Mouse (Mus musculus): ENCODE results near the gene Noct. TPM values are rescaled to one million over a fixed set of nuclear protein-coding genes. Genes with fewer than 3 reads are reported as not detected.

The Noct gene
- polyA plus RNA-seq, 1 experiment from 2014 or later = 11.0 TPM

GRCm38 (mm10) chr3:51251057-51251456 lies 26.8 kb downstream of the Noct start:
- H3K9me3 ChIP-seq (replicated peaks; ENCODE audit: control insufficient read depth, low read length) = no peaks in the 10 kb centered on the region
- 89% methylated on average over 5 of the region's 5 CpGs for WGBS
- H3K4me1 ChIP-seq (ENCODE audit: control insufficient read depth, insufficient read depth, low read length) = no peaks in the 10 kb centered on the region
- DNase-seq (ENCODE audit: low spot score) = no peak
- H3K36me3 ChIP-seq (replicated peaks; ENCODE audit: control insufficient read depth, insufficient read depth, low read depth, low read length) = peaks cover 14% of the 10 kb centered on the region
- H3K27me3 ChIP-seq (ENCODE audit: control insufficient read depth, insufficient read depth, low read length) = no peaks in the 10 kb centered on the region
- H3K9ac ChIP-seq (replicated peaks; ENCODE audit: low read length) = no peak overlapping the region
- ATAC-seq (replicated peaks; ENCODE audit: insufficient number of reproducible peaks, low FRiP score, low TSS enrichment, low read depth) = no peak
- no peak overlapping the region for H3K4me2 ChIP-seq (ENCODE audit: low read depth, low read length)
- H3K4me3 ChIP-seq (ENCODE audit: low read depth, low read length) = no peak overlapping the region
- H3K27ac ChIP-seq (replicated peaks; ENCODE audit: low read depth, low read length) = no peak overlapping the region

- no peak for DNase-seq (ENCODE audit: low spot score)
- Histone ChIP-seq H3K27ac (replicated peaks; ENCODE audit: low read depth, low read length) (no peak overlapping the region), H3K9ac (replicated peaks; ENCODE audit: low read length) (no peak overlapping the region), H3K36me3 (replicated peaks; ENCODE audit: control insufficient read depth, insufficient read depth, low read depth, low read length) (peaks cover 24% of the 10 kb centered on the region), H3K27me3 (ENCODE audit: control insufficient read depth, insufficient read depth, low read length) (no peaks in the 10 kb centered on the region), H3K4me2 (ENCODE audit: low read depth, low read length) (no peak overlapping the region), H3K4me3 (ENCODE audit: low read depth, low read length) (no peak overlapping the region), H3K4me1 (ENCODE audit: control insufficient read depth, insufficient read depth, low read length) (no peaks in the 10 kb centered on the region), H3K9me3 (replicated peaks; ENCODE audit: control insufficient read depth, low read length) (no peaks in the 10 kb centered on the region)
- WGBS = 96% methylated on average over 1 of the region's 1 CpGs
- ATAC-seq (replicated peaks; ENCODE audit: insufficient number of reproducible peaks, low FRiP score, low TSS enrichment, low read depth) = no peak
Measured at GRCm38 (mm10) chr3:51252223-51252622, 28.0 kb downstream of the Noct start.

GRCm38 (mm10) chr3:51252689-51253402 lies 28.6 kb downstream of the Noct start:
- Histone ChIP-seq H3K27me3 (ENCODE audit: control insufficient read depth, insufficient read depth, low read length) (no peaks in the 10 kb centered on the region), H3K36me3 (replicated peaks; ENCODE audit: control insufficient read depth, insufficient read depth, low read depth, low read length) (peaks cover 24% of the 10 kb centered on the region), H3K9ac (replicated peaks; ENCODE audit: low read length) (no peak overlapping the region), H3K4me1 (ENCODE audit: control insufficient read depth, insufficient read depth, low read length) (no peaks in the 10 kb centered on the region), H3K27ac (replicated peaks; ENCODE audit: low read depth, low read length) (no peak overlapping the region), H3K9me3 (replicated peaks; ENCODE audit: control insufficient read depth, low read length) (no peaks in the 10 kb centered on the region), H3K4me3 (ENCODE audit: low read depth, low read length) (no peak overlapping the region), H3K4me2 (ENCODE audit: low read depth, low read length) (no peak overlapping the region)
- ATAC-seq (replicated peaks; ENCODE audit: insufficient number of reproducible peaks, low FRiP score, low TSS enrichment, low read depth) (no peak), DNase-seq (ENCODE audit: low spot score) (no peak)
- 92% methylated on average over 12 of the region's 12 CpGs for WGBS

- Histone ChIP-seq H3K27ac (replicated peaks; ENCODE audit: low read depth, low read length) (no peak overlapping the region), H3K27me3 (ENCODE audit: control insufficient read depth, insufficient read depth, low read length) (no peaks in the 10 kb centered on the region), H3K4me2 (ENCODE audit: low read depth, low read length) (no peak overlapping the region), H3K9me3 (replicated peaks; ENCODE audit: control insufficient read depth, low read length) (no peaks in the 10 kb centered on the region), H3K4me1 (ENCODE audit: control insufficient read depth, insufficient read depth, low read length) (no peaks in the 10 kb centered on the region), H3K4me3 (ENCODE audit: low read depth, low read length) (no peak overlapping the region), H3K36me3 (replicated peaks; ENCODE audit: control insufficient read depth, insufficient read depth, low read depth, low read length) (peaks cover 25% of the 10 kb centered on the region), H3K9ac (replicated peaks; ENCODE audit: low read length) (no peak overlapping the region)
- DNase-seq (ENCODE audit: low spot score) (no peak), ATAC-seq (replicated peaks; ENCODE audit: insufficient number of reproducible peaks, low FRiP score, low TSS enrichment, low read depth) (no peak)
- 92% methylated on average over 7 of the region's 7 CpGs for WGBS
Measured at GRCm38 (mm10) chr3:51254784-51255183, 30.5 kb downstream of the Noct start.

- Histone ChIP-seq H3K27me3 (ENCODE audit: control insufficient read depth, insufficient read depth, low read length) (no peaks in the 10 kb centered on the region), H3K4me3 (ENCODE audit: low read depth, low read length) (no peak overlapping the region), H3K9me3 (replicated peaks; ENCODE audit: control insufficient read depth, low read length) (no peaks in the 10 kb centered on the region), H3K36me3 (replicated peaks; ENCODE audit: control insufficient read depth, insufficient read depth, low read depth, low read length) (peaks cover 24% of the 10 kb centered on the region), H3K4me2 (ENCODE audit: low read depth, low read length) (no peak overlapping the region), H3K27ac (replicated peaks; ENCODE audit: low read depth, low read length) (no peak overlapping the region), H3K4me1 (ENCODE audit: control insufficient read depth, insufficient read depth, low read length) (no peaks in the 10 kb centered on the region), H3K9ac (replicated peaks; ENCODE audit: low read length) (no peak overlapping the region)
- ATAC-seq (replicated peaks; ENCODE audit: insufficient number of reproducible peaks, low FRiP score, low TSS enrichment, low read depth) = no peak
- no peak for DNase-seq (ENCODE audit: low spot score)
- 85% methylated on average over 12 of the region's 12 CpGs for WGBS
Measured at GRCm38 (mm10) chr3:51256450-51256849, 32.2 kb downstream of the Noct start.

- 94% methylated on average over 5 of the region's 5 CpGs for WGBS
- Histone ChIP-seq H3K36me3 (replicated peaks; ENCODE audit: control insufficient read depth, insufficient read depth, low read depth, low read length) (peaks cover 20% of the 10 kb centered on the region), H3K27ac (replicated peaks; ENCODE audit: low read depth, low read length) (no peak overlapping the region), H3K9me3 (replicated peaks; ENCODE audit: control insufficient read depth, low read length) (no peaks in the 10 kb centered on the region), H3K4me3 (ENCODE audit: low read depth, low read length) (no peak overlapping the region), H3K4me2 (ENCODE audit: low read depth, low read length) (no peak overlapping the region), H3K27me3 (ENCODE audit: control insufficient read depth, insufficient read depth, low read length) (no peaks in the 10 kb centered on the region), H3K4me1 (ENCODE audit: control insufficient read depth, insufficient read depth, low read length) (no peaks in the 10 kb centered on the region), H3K9ac (replicated peaks; ENCODE audit: low read length) (no peak overlapping the region)
- no peak for DNase-seq (ENCODE audit: low spot score)
- ATAC-seq (replicated peaks; ENCODE audit: insufficient number of reproducible peaks, low FRiP score, low TSS enrichment, low read depth) = no peak
Measured at GRCm38 (mm10) chr3:51258070-51258469, 33.8 kb downstream of the Noct start.

- Histone ChIP-seq H3K36me3 (replicated peaks; ENCODE audit: control insufficient read depth, insufficient read depth, low read depth, low read length) (peaks cover 9% of the 10 kb centered on the region; the same call in 1 of the 2 replicates), H3K9ac (replicated peaks; ENCODE audit: low read length) (no peak overlapping the region)
- WGBS = 83% methylated on average over 8 of the region's 8 CpGs
Measured at GRCm38 (mm10) chr3:51262942-51263341, 38.7 kb downstream of the Noct start.

GRCm38 (mm10) chr3:51268434-51268833 lies 44.2 kb downstream of the Noct start:
- H3K9ac ChIP-seq (replicated peaks; ENCODE audit: low read length) = no peak overlapping the region
- DNase-seq (ENCODE audit: low spot score) (no peak), ATAC-seq (replicated peaks; ENCODE audit: insufficient number of reproducible peaks, low FRiP score, low TSS enrichment, low read depth) (no peak)
- H3K4me1 ChIP-seq (ENCODE audit: control insufficient read depth, insufficient read depth, low read length) = no peaks in the 10 kb centered on the region
- peaks cover 6% of the 10 kb centered on the region; the same call in 1 of the 2 replicates for H3K36me3 ChIP-seq (replicated peaks; ENCODE audit: control insufficient read depth, insufficient read depth, low read depth, low read length)
- WGBS = 82% methylated on average over 12 of the region's 12 CpGs
- H3K4me2 ChIP-seq (ENCODE audit: low read depth, low read length) = no peak overlapping the region
- no peak overlapping the region for H3K4me3 ChIP-seq (ENCODE audit: low read depth, low read length)
- H3K9me3 ChIP-seq (replicated peaks; ENCODE audit: control insufficient read depth, low read length) = no peaks in the 10 kb centered on the region
- H3K27ac ChIP-seq (replicated peaks; ENCODE audit: low read depth, low read length) = no peak overlapping the region
- H3K27me3 ChIP-seq (ENCODE audit: control insufficient read depth, insufficient read depth, low read length) = no peaks in the 10 kb centered on the region

More at GRCm38 (mm10) chr3:51262942-51263341, 38.7 kb downstream of the Noct start:
- H3K4me1 ChIP-seq (ENCODE audit: control insufficient read depth, insufficient read depth, low read length) = no peaks in the 10 kb centered on the region
- H3K4me2 ChIP-seq (ENCODE audit: low read depth, low read length) = no peak overlapping the region
- H3K27ac ChIP-seq (replicated peaks; ENCODE audit: low read depth, low read length) = no peak overlapping the region
- no peak overlapping the region for H3K4me3 ChIP-seq (ENCODE audit: low read depth, low read length)
- DNase-seq (ENCODE audit: low spot score) = no peak
- no peak for ATAC-seq (replicated peaks; ENCODE audit: insufficient number of reproducible peaks, low FRiP score, low TSS enrichment, low read depth)
- H3K9me3 ChIP-seq (replicated peaks; ENCODE audit: control insufficient read depth, low read length) = no peaks in the 10 kb centered on the region
- H3K27me3 ChIP-seq (ENCODE audit: control insufficient read depth, insufficient read depth, low read length) = no peaks in the 10 kb centered on the region
